Comparison of ENCODE assay signal across 8 mouse cellular contexts in the genomic region with DNA sequence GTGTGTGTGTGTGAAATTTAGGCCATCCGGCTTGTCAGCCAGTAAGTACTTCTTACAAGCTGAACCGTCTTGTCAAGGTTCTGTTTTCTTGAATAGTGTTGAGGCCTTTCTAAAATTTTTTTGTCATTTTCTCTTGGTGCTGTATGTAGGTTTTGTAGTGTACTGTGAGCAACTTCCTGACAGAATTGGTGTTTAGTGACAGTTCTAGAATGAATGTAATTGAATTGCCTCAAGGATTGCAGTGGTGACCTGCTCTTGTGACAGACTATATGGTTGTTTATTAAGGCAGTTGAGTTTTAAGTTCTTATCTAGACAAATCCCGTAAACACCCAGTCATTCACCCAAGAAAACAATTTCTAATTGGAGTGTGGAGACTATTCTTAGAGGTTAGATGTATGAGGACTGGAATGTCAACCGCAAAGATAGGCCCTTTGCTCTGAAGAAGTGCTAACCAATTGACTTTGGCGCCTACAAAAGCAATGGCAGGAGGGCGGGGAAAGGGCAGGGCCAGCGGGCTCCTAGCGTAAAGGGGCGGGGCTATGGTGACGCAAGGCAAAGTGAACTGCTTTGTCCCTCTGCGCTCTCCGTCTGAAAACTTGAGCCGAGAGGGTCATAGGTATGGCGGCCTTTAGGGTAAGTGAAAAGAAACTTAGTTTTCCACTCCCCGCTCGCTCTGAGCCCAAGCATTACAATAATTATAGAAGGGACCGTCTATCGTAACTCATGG. TPM values are rescaled to one million over a fixed set of nuclear protein-coding genes. Genes with fewer than 3 reads are reported as not detected.
DNase-seq lines count a peak whose midpoint lies in the region; ATAC-seq and TF ChIP-seq lines count a peak whose summit lies in the region.

A gene (plus strand): TSS at position 531 of the 727 bp plus-strand sequence.

- peak within 1 kb of the TSS; percentile 54 for H3K4me2 ChIP-seq in hindbrain, postnatal 0 days (ENCODE audit: low read depth, low read length)

- no peaks in the 10 kb centered on the region for H3K36me3 ChIP-seq in hindbrain, postnatal 0 days (ENCODE audit: insufficient read depth, low read length)

- peak within 1 kb of the TSS; percentile 88 for H3K27ac ChIP-seq in gastrocnemius, adult 2 months
- no peak within 1 kb of the TSS; the same call in 1 of the 2 replicates for H3K27ac ChIP-seq in hindbrain, postnatal 0 days
- peak within 1 kb of the TSS; percentile 7; the same call in 1 of the 2 replicates for H3K27ac ChIP-seq in left cerebral cortex, adult 2 months

- peak within 1 kb of the TSS; percentile 45 for H3K9ac ChIP-seq in hindbrain, postnatal 0 days (replicated peaks; ENCODE audit: low read length)

- no peak for TF ChIP-seq CTCF in gastrocnemius, adult 2 months (IDR thresholded peaks at IDR 0.05)
- no peak for TF ChIP-seq CTCF in hindbrain, postnatal 0 days (IDR thresholded peaks at IDR 0.05; ENCODE audit: low read depth)
- no peak for TF ChIP-seq CTCF in left cerebral cortex, adult 2 months (IDR thresholded peaks at IDR 0.05)

- intact Hi-C loops in gastrocnemius, adult 2 months (cut with DNase I), result no loop called here
- intact Hi-C loops in left cerebral cortex, adult 2 months (cut with DNase I), result no loop called here

- no peaks in the 10 kb centered on the region for H3K27me3 ChIP-seq in hindbrain, postnatal 0 days (ENCODE audit: insufficient read depth, low read length)

- peak; percentile 100 for ATAC-seq in common myeloid progenitor, adult 5-6 weeks (replicated peaks; ENCODE audit: low read depth, poor library complexity, severe bottlenecking)
- ATAC-seq in hindbrain, postnatal 0 days, result peak; percentile 98
- peak; percentile 100 for ATAC-seq in megakaryocyte, adult 5-6 weeks (ENCODE audit: poor library complexity, severe bottlenecking)

- no peaks in the 10 kb centered on the region for H3K9me3 ChIP-seq in hindbrain, postnatal 0 days (ENCODE audit: low read length)

- H3K4me1 ChIP-seq in hindbrain, postnatal 0 days (ENCODE audit: insufficient read depth, low read length), result no peaks in the 10 kb centered on the region

- WGBS in hindbrain, postnatal 0 days, result 31% methylated on average over 18 of the region's 18 CpGs

- H3K4me3 ChIP-seq in gastrocnemius, adult 2 months, result peak within 1 kb of the TSS; percentile 80
- peak within 1 kb of the TSS; percentile 59 for H3K4me3 ChIP-seq in hindbrain, postnatal 0 days (ENCODE audit: low read length)
- peak within 1 kb of the TSS; percentile 59 for H3K4me3 ChIP-seq in left cerebral cortex, adult 2 months

- peak; percentile 86 for DNase-seq in ZHBTc4 (ENCODE audit: low read depth, low spot score)
- DNase-seq in gastrocnemius, adult 2 months, result peak; percentile 89
- peak; percentile 87 for DNase-seq in hindbrain, postnatal 0 days (ENCODE audit: low spot score)
- DNase-seq in left cerebral cortex, adult 2 months (ENCODE audit: extremely low spot score in 1 of 2, low spot score in 2 of 2), result peak; percentile 73 to 83
- peak; percentile 68 to 80 for DNase-seq in right cerebral cortex, adult 2 months (ENCODE audit: low spot score in 2 of 2)
- peak; percentile 87 for DNase-seq in urinary bladder, postnatal 14 days (ENCODE audit: low spot score)

RNA-seq across cellular contexts. Expression of the gene that starts here (rescaled TPM):
- total RNA-seq in common myeloid progenitor, adult 5-6 weeks (2017), result 32.6 and 35.5 TPM in 2 replicates
- total RNA-seq in gastrocnemius, adult 2 months (2021), result 10 to 100 TPM; 39.3 to 53.6 TPM
- 4.3 and 5.5 TPM in 2 replicates for total RNA-seq in hindbrain, postnatal 0 days (2014; rRNA removed)
- 14.7 and 16.2 TPM in 2 replicates for polyA plus RNA-seq in hindbrain, postnatal 0 days (2015; fragmentation: Nextera tagmentation; extraction: Ambion mirVana)
- total RNA-seq in left cerebral cortex, adult 2 months (2021), result 1 to 10 TPM; 4.9 to 6.0 TPM
- total RNA-seq in megakaryocyte, adult 5-6 weeks (2015), result 22.1 and 29.0 TPM in 2 replicates
- 19.9 and 24.5 TPM in 2 replicates for total RNA-seq in megakaryocyte, adult 5-6 weeks (2017)
